Mouse (Mus musculus) midbrain, embryonic 14.5 days (tissue): ENCODE data around the gene Ahdc1. TPM values are rescaled to one million over a fixed set of nuclear protein-coding genes. Genes with fewer than 3 reads are reported as not detected.
A peak's percentile ranks its signal among the peaks of the same experiment; 100 is the strongest.

Experiments used
- ATAC-seq: fragments of 200-750 bp; cut with Nextera tagmentation; 2 replicates; pipeline ENCODE4 v1.8.0; 2017; ENCODE audit warnings: moderate number of reproducible peaks, moderate library complexity; ENCODE audit not compliant: low FRiP score, low TSS enrichment
- DNase-seq: peaks from one replicate; pipeline ENCODE4 v3.0.0-alpha.2; 2015
- H3K27ac ChIP-seq: fragments of 300-500 bp; sonication (generic); replicated peaks from 2 replicates; pipeline ENCODE4 v1.5.1; 2014; ENCODE audit warnings: mild to moderate bottlenecking, low read depth, low read length, moderate library complexity
- H3K27me3 ChIP-seq: fragments of 300-500 bp; sonication (generic); 2 replicates; pipeline ENCODE4 v1.6.1; 2014; ENCODE audit warnings: low read length, control low read depth, mixed read lengths; ENCODE audit not compliant: control insufficient read depth, insufficient read depth
- H3K36me3 ChIP-seq: fragments of 300-500 bp; sonication (generic); 2 replicates; pipeline ENCODE4 v1.6.1; 2014; ENCODE audit warnings: low read length, control low read depth; ENCODE audit not compliant: control insufficient read depth, insufficient read depth
- H3K4me1 ChIP-seq: fragments of 300-500 bp; sonication (generic); 2 replicates; pipeline ENCODE4 v1.6.1; 2014; ENCODE audit warnings: mild to moderate bottlenecking, antibody characterized with exemption, low read length, control low read depth; ENCODE audit not compliant: control insufficient read depth, insufficient read depth
- H3K4me2 ChIP-seq: fragments of 300-500 bp; sonication (generic); 2 replicates; pipeline ENCODE4 v1.6.1; 2014; ENCODE audit warnings: mild to moderate bottlenecking, low read length, moderate library complexity
- H3K4me3 ChIP-seq: fragments of 300-500 bp; sonication (generic); replicated peaks from 2 replicates; pipeline ENCODE4 v1.5.1; 2014; ENCODE audit warnings: low read depth, low read length
- H3K9ac ChIP-seq: fragments of 300-500 bp; sonication (generic); replicated peaks from 2 replicates; pipeline ENCODE4 v1.6.1; 2014; ENCODE audit warnings: mild to moderate bottlenecking, low read length, moderate library complexity
- H3K9me3 ChIP-seq: fragments of 300-500 bp; sonication (generic); 2 replicates; pipeline ENCODE4 v1.6.1; 2016; ENCODE audit warnings: low read length, control low read depth, mixed read lengths; ENCODE audit not compliant: control insufficient read depth
- WGBS: fragments of 180-500 bp; shearing (Covaris S2); extraction: QIAGEN DNeasy Blood & Tissue Kit; methylation state at CpG from one replicate; pipeline ENCODE4 v1.1.7; 2014; 5-methylcytosine and 5-hydroxymethylcytosine counted together
- polyA plus RNA-seq: library from polyadenylated mRNA; unstranded; fragments of >200 nt; fragmentation: Nextera tagmentation; extraction: Ambion mirVana; gene quantifications from 2 replicates; pipeline ENCODE4 v1.2.1, GENCODE M21; 2014

Ahdc1 gene
- 13.0 and 15.3 TPM in 2 replicates for polyA plus RNA-seq

DNA sequence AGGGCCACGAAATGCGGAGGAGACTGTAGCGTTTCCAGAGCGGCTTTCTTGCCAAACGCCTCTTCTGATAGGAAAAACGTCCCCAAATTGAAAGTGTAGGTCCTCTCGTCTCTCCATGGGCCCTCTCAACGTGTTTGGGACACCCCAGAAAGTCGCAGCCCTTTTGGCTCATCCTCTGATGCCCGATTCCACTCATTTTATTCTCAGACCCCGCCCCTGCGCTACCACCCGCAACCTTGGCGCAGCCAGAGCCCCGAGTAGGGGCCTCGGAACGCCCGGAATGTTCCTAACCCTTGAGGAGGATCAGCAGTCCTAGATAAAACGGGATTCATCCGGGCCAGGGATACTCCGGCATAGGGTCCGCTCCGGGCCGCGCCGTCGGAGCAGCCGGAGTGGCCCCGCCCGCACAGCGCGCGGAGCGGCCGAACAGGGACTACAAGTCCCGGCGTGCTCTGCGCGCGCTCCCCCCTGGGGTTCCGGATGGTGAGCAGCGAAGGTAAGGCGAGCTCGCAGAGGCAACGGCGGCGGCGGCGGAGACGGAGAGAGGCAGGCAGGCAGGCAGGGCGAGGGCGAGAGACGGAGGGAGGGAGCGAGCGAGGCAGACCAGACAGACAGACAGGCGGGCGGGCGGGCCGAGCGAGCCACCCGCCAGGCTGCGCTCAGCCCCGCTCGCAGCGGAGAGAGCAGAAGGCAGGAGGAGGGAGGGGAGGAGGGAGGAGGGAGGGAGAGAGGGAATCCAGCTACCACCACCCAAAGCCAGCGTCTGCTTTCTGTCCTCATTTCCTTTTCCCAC lies at the start of gene Ahdc1:
Gene Ahdc1, plus strand, starts transcription at position 233 of the 793 bp plus-strand sequence.
- H3K27ac ChIP-seq = peak within 1 kb of the TSS; percentile 96
- WGBS = under 1% methylated on average over 63 of the region's 66 CpGs
- peak within 1 kb of the TSS; percentile 95 for H3K4me3 ChIP-seq
- peak within 1 kb of the TSS; percentile 98 for H3K9ac ChIP-seq
- H3K9me3 ChIP-seq = no peaks in the 10 kb centered on the region
- H3K4me1 ChIP-seq = peaks cover 33% of the 10 kb centered on the region
- DNase-seq (peak; percentile 97), ATAC-seq (peak; percentile 83)
- H3K36me3 ChIP-seq = no peaks in the 10 kb centered on the region
- H3K4me2 ChIP-seq = peak within 1 kb of the TSS; percentile 98
- H3K27me3 ChIP-seq = peaks cover 14% of the 10 kb centered on the region

- Histone ChIP-seq H3K4me2 (no peak overlapping the region), H3K4me1 (peaks cover 13% of the 10 kb centered on the region; the same call in 1 of the 2 replicates), H3K9me3 (no peaks in the 10 kb centered on the region), H3K27me3 (no peaks in the 10 kb centered on the region), H3K9ac (no peak overlapping the region), H3K36me3 (no peaks in the 10 kb centered on the region), H3K4me3 (no peak overlapping the region), H3K27ac (no peak overlapping the region)
- WGBS = 75% methylated on average over 5 of the region's 5 CpGs
- no peak for DNase-seq
- no peak for ATAC-seq
Measured at GRCm38 (mm10) chr4:132961866-132962265, 49.2 kb upstream of the Ahdc1 start.

DNA sequence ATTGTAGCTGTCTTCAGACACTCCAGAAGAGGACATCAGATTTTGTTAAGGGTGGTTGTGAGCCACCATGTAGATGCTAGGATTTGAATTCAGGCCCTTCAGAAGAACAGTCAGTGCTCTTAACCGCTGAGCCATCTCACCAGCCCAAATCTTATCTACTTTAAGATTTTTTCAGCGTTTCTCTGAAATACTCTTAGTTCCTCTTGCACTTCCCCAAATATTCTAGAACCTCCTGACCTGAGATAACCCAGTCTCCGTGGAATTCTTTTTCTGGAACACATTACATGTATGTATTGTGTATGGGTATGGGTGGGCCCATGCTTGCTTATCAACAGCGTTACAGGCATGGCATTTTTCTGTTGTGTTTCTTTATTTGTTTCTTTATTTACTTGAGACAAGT lies 48.4 kb upstream of the Ahdc1 start:
- Histone ChIP-seq H3K4me3 (no peak overlapping the region), H3K36me3 (no peaks in the 10 kb centered on the region), H3K9ac (no peak overlapping the region), H3K4me2 (no peak overlapping the region), H3K4me1 (peaks cover 13% of the 10 kb centered on the region; the same call in 1 of the 2 replicates), H3K27ac (no peak overlapping the region), H3K9me3 (no peaks in the 10 kb centered on the region), H3K27me3 (no peaks in the 10 kb centered on the region)
- no peak for DNase-seq
- ATAC-seq = no peak
- WGBS = 95% methylated on average over 4 of the region's 4 CpGs

DNA sequence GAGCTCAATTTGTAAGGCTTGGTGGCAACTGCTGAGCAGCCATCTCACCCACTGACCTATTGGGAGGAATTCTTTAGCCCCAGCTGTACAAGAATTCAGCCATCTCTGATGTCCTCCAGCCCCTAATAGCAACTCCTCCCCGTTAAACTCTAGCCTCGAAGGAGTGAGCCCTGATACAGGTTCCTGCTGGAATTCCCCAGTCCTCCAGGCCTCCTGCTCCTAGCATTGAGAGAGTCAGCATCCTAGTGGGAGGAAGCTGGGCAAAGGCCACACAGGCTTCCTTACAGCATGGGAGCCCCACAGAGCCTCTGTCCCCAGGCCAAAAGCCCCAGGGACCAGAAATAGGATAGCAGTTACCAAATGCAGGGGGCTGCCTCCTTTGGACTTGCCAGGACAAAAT lies 47.6 kb upstream of the Ahdc1 start:
- ATAC-seq (no peak), DNase-seq (no peak)
- Histone ChIP-seq H3K4me2 (no peak overlapping the region), H3K27ac (no peak overlapping the region), H3K27me3 (no peaks in the 10 kb centered on the region), H3K9me3 (no peaks in the 10 kb centered on the region), H3K9ac (no peak overlapping the region), H3K36me3 (no peaks in the 10 kb centered on the region), H3K4me1 (peaks cover 13% of the 10 kb centered on the region; the same call in 1 of the 2 replicates), H3K4me3 (no peak overlapping the region)
- 37% methylated on average over 2 of the region's 2 CpGs for WGBS

DNA sequence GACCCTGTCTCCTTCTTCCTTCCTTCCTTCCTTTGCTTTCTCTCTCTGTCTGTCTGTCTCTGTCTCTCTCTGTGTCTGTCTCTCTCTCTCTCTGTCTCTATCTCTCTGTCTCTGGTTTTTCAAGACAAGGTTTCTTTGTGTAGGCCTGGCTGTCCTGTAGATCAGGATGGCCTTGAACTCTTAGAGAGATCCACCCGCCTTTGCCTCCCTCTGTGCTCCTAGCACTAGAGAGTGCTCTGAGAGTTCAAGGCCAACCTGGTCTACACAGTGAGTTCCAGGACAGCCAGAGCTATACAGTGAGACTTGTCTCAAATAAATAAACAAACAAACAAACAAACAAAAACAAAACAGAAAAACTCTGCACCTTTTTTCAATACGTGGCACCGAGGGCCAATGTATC lies 47.0 kb upstream of the Ahdc1 start:
- 33% methylated on average over 3 of the region's 3 CpGs for WGBS
- H3K27ac ChIP-seq = 0 out of 2 replicates have a peak overlapping the region, but pooled peaks have one; percentile 38
- DNase-seq = no peak
- H3K4me1 ChIP-seq = peaks cover 6% of the 10 kb centered on the region; the same call in 1 of the 2 replicates
- H3K4me2 ChIP-seq = no peak overlapping the region
- no peaks in the 10 kb centered on the region for H3K27me3 ChIP-seq
- no peak overlapping the region for H3K4me3 ChIP-seq
- ATAC-seq = no peak
- H3K36me3 ChIP-seq = no peaks in the 10 kb centered on the region
- no peaks in the 10 kb centered on the region for H3K9me3 ChIP-seq
- no peak overlapping the region for H3K9ac ChIP-seq

GRCm38 (mm10) chr4:132964473-132964872 lies 46.6 kb upstream of the Ahdc1 start:
- H3K4me3 ChIP-seq = no peak overlapping the region
- ATAC-seq = no peak
- no peak for DNase-seq
- no peak overlapping the region for H3K9ac ChIP-seq
- no peak overlapping the region for H3K4me2 ChIP-seq
- H3K4me1 ChIP-seq = peaks cover 5% of the 10 kb centered on the region; the same call in 1 of the 2 replicates
- no peaks in the 10 kb centered on the region for H3K36me3 ChIP-seq
- H3K27ac ChIP-seq = peak overlapping the region; percentile 38; the same call in 1 of the 2 replicates
- WGBS = 10% methylated on average over 5 of the region's 5 CpGs
- H3K9me3 ChIP-seq = no peaks in the 10 kb centered on the region
- H3K27me3 ChIP-seq = no peaks in the 10 kb centered on the region

DNA sequence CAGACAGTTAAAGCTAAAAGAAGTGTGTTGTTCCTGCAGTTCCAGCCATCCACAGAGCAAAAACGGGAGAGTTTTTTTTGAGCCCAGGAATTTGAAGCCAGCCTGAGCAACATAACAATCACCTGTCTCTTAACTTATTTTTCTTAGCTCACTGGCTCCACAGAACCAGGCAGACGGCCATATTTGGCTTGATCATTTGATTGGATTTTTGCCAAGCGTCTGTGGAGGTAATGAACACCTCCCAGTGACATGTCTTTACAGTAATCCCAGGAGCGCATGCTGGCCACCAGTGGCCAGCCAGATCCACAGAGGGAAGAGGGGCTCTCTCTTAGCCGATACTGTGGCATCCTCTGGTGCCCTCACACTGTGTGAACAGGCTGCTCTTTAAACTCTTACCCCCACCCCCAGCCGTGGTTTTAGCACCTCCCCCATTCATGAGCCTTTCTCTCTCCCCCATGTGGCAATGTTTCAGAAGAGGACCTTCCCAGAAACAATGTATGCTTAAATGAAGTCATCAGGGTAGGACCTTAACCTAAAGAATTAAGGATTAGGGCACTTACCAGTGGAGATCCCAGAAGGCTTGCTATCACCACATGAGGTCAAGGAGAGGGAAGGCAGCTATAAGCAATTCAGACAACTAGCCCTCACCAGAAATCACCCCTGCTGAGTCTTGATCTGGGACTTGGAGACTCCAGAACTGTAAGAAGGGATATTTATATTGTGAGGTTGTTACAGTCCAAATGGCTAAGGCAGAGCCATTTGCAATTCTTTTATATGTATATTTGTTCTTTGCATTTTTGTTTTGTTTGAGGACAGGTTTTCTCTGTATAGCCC lies 42.7 kb upstream of the Ahdc1 start:
- Histone ChIP-seq H3K9me3 (no peaks in the 10 kb centered on the region), H3K4me2 (no peak overlapping the region), H3K4me1 (peaks cover 7% of the 10 kb centered on the region), H3K27ac (no peak overlapping the region), H3K4me3 (no peak overlapping the region), H3K27me3 (no peaks in the 10 kb centered on the region; the same call in 1 of the 2 replicates), H3K36me3 (no peaks in the 10 kb centered on the region), H3K9ac (no peak overlapping the region)
- DNase-seq = no peak
- ATAC-seq = no peak
- 36% methylated on average over 6 of the region's 6 CpGs for WGBS

GRCm38 (mm10) chr4:132971601-132972000 lies 39.5 kb upstream of the Ahdc1 start:
- no peak overlapping the region for H3K4me3 ChIP-seq
- H3K4me2 ChIP-seq = no peak overlapping the region
- no peak for DNase-seq
- WGBS = 83% methylated on average over 6 of the region's 6 CpGs
- H3K27ac ChIP-seq = no peak overlapping the region
- no peaks in the 10 kb centered on the region for H3K36me3 ChIP-seq
- H3K27me3 ChIP-seq = peaks cover 10% of the 10 kb centered on the region
- no peak for ATAC-seq
- H3K9me3 ChIP-seq = no peaks in the 10 kb centered on the region
- H3K4me1 ChIP-seq = peaks cover 20% of the 10 kb centered on the region; the same call in 1 of the 2 replicates
- H3K9ac ChIP-seq = no peak overlapping the region
